Mouse (Mus musculus) neural tube, embryonic 15.5 days (tissue): Measurements from ENCODE around the gene Fam229a. TPM values are rescaled to one million over a fixed set of nuclear protein-coding genes. Genes with fewer than 3 reads are reported as not detected.

ENCODE experiments used
- ATAC-seq: fragments of 200-750 bp; cut with Nextera tagmentation; 2 replicates; pipeline ENCODE4 v1.8.0; 2017; ENCODE audit warnings: mild to moderate bottlenecking, moderate TSS enrichment, moderate library complexity; ENCODE audit not compliant: low FRiP score
- H3K27ac ChIP-seq: fragments of 300-500 bp; sonication (generic); replicated peaks from 2 replicates; pipeline ENCODE4 v1.5.1; 2015; ENCODE audit warnings: mild to moderate bottlenecking, inconsistent platforms
- H3K27me3 ChIP-seq: fragments of 300-500 bp; sonication (generic); replicated peaks from 2 replicates; pipeline ENCODE4 v1.6.1; 2015; ENCODE audit warnings: inconsistent platforms
- H3K36me3 ChIP-seq: fragments of 300-500 bp; sonication (generic); 2 replicates; pipeline ENCODE4 v1.6.1; 2015; ENCODE audit warnings: inconsistent platforms
- H3K4me1 ChIP-seq: fragments of 300-500 bp; sonication (generic); 2 replicates; pipeline ENCODE4 v1.6.1; 2015; ENCODE audit warnings: inconsistent platforms
- H3K4me2 ChIP-seq: fragments of 300-500 bp; sonication (generic); 2 replicates; pipeline ENCODE4 v1.6.1; 2015; ENCODE audit warnings: inconsistent platforms, mild to moderate bottlenecking, moderate library complexity
- H3K4me3 ChIP-seq: fragments of 300-500 bp; sonication (generic); replicated peaks from 2 replicates; pipeline ENCODE4 v1.5.1; 2015; ENCODE audit warnings: mild to moderate bottlenecking, inconsistent platforms
- H3K9ac ChIP-seq: fragments of 300-500 bp; sonication (generic); replicated peaks from 2 replicates; pipeline ENCODE4 v1.6.1; 2015; ENCODE audit warnings: mild to moderate bottlenecking, inconsistent platforms
- H3K9me3 ChIP-seq: fragments of 300-500 bp; sonication (generic); replicated peaks from 2 replicates; pipeline ENCODE4 v1.6.1; 2016; ENCODE audit warnings: inconsistent platforms
- WGBS: fragments of 180-500 bp; shearing (Covaris S2); methylation state at CpG from one replicate; pipeline ENCODE4 v1.1.7; 2015; ENCODE audit warnings: mixed read lengths; 5-methylcytosine and 5-hydroxymethylcytosine counted together
- polyA plus RNA-seq: library from polyadenylated mRNA; unstranded; fragments of >200 nt; fragmentation: Nextera tagmentation; extraction: Ambion mirVana; gene quantifications from 2 replicates; pipeline ENCODE4 v1.2.1, GENCODE M21; 2015

Gene Fam229a
- polyA plus RNA-seq, 1 experiment from 2014 or later = 0.38 TPM

- Histone ChIP-seq H3K27me3 (no peaks in the 10 kb centered on the region), H3K4me1 (peaks cover 35% of the 10 kb centered on the region), H3K36me3 (no peaks in the 10 kb centered on the region), H3K4me3 (peak overlapping the region; percentile 59; the same call in 1 of the 2 replicates), H3K27ac (peak overlapping the region; percentile 79; the same call in 1 of the 2 replicates), H3K9ac (no peak overlapping the region), H3K4me2 (peak overlapping the region; percentile 92), H3K9me3 (no peaks in the 10 kb centered on the region)
- 79% methylated on average over 8 of the region's 8 CpGs for WGBS
- ATAC-seq = no peak
Measured at GRCm38 (mm10) chr4:129500017-129500416, 9.0 kb downstream of the Fam229a start.

GRCm38 (mm10) chr4:129500607-129501566 lies 9.9 kb downstream of the Fam229a start:
- Histone ChIP-seq H3K4me2 (peak overlapping the region; percentile 92), H3K9ac (peak overlapping the region; percentile 51), H3K27me3 (no peaks in the 10 kb centered on the region), H3K9me3 (no peaks in the 10 kb centered on the region), H3K36me3 (no peaks in the 10 kb centered on the region), H3K4me3 (peak overlapping the region; percentile 59), H3K27ac (peak overlapping the region; percentile 79), H3K4me1 (peaks cover 28% of the 10 kb centered on the region)
- peak; percentile 62 for ATAC-seq
- WGBS = 1% methylated on average over 45 of the region's 49 CpGs

GRCm38 (mm10) chr4:129502327-129502888 lies 11.4 kb downstream of the Fam229a start:
- WGBS = 69% methylated on average over 9 of the region's 9 CpGs

GRCm38 (mm10) chr4:129502901-129503444 lies 12.0 kb downstream of the Fam229a start:
- H3K9ac ChIP-seq = no peak overlapping the region
- WGBS = 74% methylated on average over 11 of the region's 11 CpGs
- no peak overlapping the region for H3K4me3 ChIP-seq
- no peak overlapping the region for H3K27ac ChIP-seq
- H3K4me1 ChIP-seq = peaks cover 16% of the 10 kb centered on the region
- H3K27me3 ChIP-seq = no peaks in the 10 kb centered on the region
- no peaks in the 10 kb centered on the region for H3K9me3 ChIP-seq
- H3K4me2 ChIP-seq = no peak overlapping the region
- no peak for ATAC-seq
- no peaks in the 10 kb centered on the region for H3K36me3 ChIP-seq

More at GRCm38 (mm10) chr4:129502327-129502888, 11.4 kb downstream of the Fam229a start:
- no peak overlapping the region for H3K27ac ChIP-seq
- peaks cover 16% of the 10 kb centered on the region for H3K4me1 ChIP-seq
- H3K27me3 ChIP-seq = no peaks in the 10 kb centered on the region
- no peak overlapping the region for H3K4me2 ChIP-seq
- H3K4me3 ChIP-seq = no peak overlapping the region
- no peaks in the 10 kb centered on the region for H3K36me3 ChIP-seq
- no peak overlapping the region for H3K9ac ChIP-seq
- no peak for ATAC-seq
- H3K9me3 ChIP-seq = no peaks in the 10 kb centered on the region

GRCm38 (mm10) chr4:129505511-129505910 lies 14.5 kb downstream of the Fam229a start:
- ATAC-seq = no peak
- Histone ChIP-seq H3K4me3 (no peak overlapping the region), H3K27me3 (no peaks in the 10 kb centered on the region), H3K9ac (no peak overlapping the region), H3K4me1 (peaks cover 25% of the 10 kb centered on the region), H3K27ac (no peak overlapping the region), H3K9me3 (no peaks in the 10 kb centered on the region), H3K4me2 (no peak overlapping the region), H3K36me3 (no peaks in the 10 kb centered on the region)
- WGBS = 78% methylated on average over 3 of the region's 3 CpGs

GRCm38 (mm10) chr4:129507434-129508236 lies 16.6 kb downstream of the Fam229a start:
- Histone ChIP-seq H3K27ac (no peak overlapping the region), H3K9me3 (no peaks in the 10 kb centered on the region), H3K27me3 (no peaks in the 10 kb centered on the region), H3K9ac (no peak overlapping the region), H3K4me2 (no peak overlapping the region), H3K4me3 (no peak overlapping the region), H3K4me1 (peaks cover 34% of the 10 kb centered on the region), H3K36me3 (no peaks in the 10 kb centered on the region)
- no peak for ATAC-seq
- 69% methylated on average over 9 of the region's 10 CpGs for WGBS

GRCm38 (mm10) chr4:129508237-129508515 lies 17.2 kb downstream of the Fam229a start:
- Histone ChIP-seq H3K9me3 (no peaks in the 10 kb centered on the region), H3K4me1 (peaks cover 35% of the 10 kb centered on the region), H3K36me3 (no peaks in the 10 kb centered on the region), H3K4me2 (no peak overlapping the region), H3K27ac (no peak overlapping the region), H3K4me3 (no peak overlapping the region), H3K9ac (no peak overlapping the region), H3K27me3 (no peaks in the 10 kb centered on the region)
- no peak for ATAC-seq
- 69% methylated on average over 3 of the region's 3 CpGs for WGBS

GRCm38 (mm10) chr4:129508834-129509600 lies 18.0 kb downstream of the Fam229a start:
- Histone ChIP-seq H3K36me3 (no peaks in the 10 kb centered on the region), H3K4me1 (peaks cover 37% of the 10 kb centered on the region), H3K4me3 (no peak overlapping the region), H3K9me3 (no peaks in the 10 kb centered on the region), H3K9ac (no peak overlapping the region), H3K27ac (no peak overlapping the region), H3K4me2 (no peak overlapping the region), H3K27me3 (no peaks in the 10 kb centered on the region)
- WGBS = 42% methylated on average over 15 of the region's 15 CpGs
- no peak for ATAC-seq

- H3K4me1 ChIP-seq = peaks cover 37% of the 10 kb centered on the region
- H3K27me3 ChIP-seq = no peaks in the 10 kb centered on the region
- H3K27ac ChIP-seq = no peak overlapping the region
- no peak overlapping the region for H3K9ac ChIP-seq
- no peaks in the 10 kb centered on the region for H3K36me3 ChIP-seq
- H3K9me3 ChIP-seq = no peaks in the 10 kb centered on the region
- no peak overlapping the region for H3K4me2 ChIP-seq
- ATAC-seq = no peak
- H3K4me3 ChIP-seq = no peak overlapping the region
- 70% methylated on average over 3 of the region's 3 CpGs for WGBS
Measured at GRCm38 (mm10) chr4:129509650-129510049, 18.7 kb downstream of the Fam229a start.

GRCm38 (mm10) chr4:129510723-129511412 lies 19.9 kb downstream of the Fam229a start:
- H3K4me1 ChIP-seq = peaks cover 48% of the 10 kb centered on the region
- no peak overlapping the region for H3K4me3 ChIP-seq
- H3K27me3 ChIP-seq = no peaks in the 10 kb centered on the region
- H3K36me3 ChIP-seq = no peaks in the 10 kb centered on the region
- no peak overlapping the region for H3K9ac ChIP-seq
- no peak for ATAC-seq
- no peaks in the 10 kb centered on the region for H3K9me3 ChIP-seq
- H3K4me2 ChIP-seq = no peak overlapping the region
- peak overlapping the region; percentile 72 for H3K27ac ChIP-seq
- WGBS = 33% methylated on average over 6 of the region's 6 CpGs
